8 mouse cellular contexts compared by ENCODE assay signal in the genomic region with DNA sequence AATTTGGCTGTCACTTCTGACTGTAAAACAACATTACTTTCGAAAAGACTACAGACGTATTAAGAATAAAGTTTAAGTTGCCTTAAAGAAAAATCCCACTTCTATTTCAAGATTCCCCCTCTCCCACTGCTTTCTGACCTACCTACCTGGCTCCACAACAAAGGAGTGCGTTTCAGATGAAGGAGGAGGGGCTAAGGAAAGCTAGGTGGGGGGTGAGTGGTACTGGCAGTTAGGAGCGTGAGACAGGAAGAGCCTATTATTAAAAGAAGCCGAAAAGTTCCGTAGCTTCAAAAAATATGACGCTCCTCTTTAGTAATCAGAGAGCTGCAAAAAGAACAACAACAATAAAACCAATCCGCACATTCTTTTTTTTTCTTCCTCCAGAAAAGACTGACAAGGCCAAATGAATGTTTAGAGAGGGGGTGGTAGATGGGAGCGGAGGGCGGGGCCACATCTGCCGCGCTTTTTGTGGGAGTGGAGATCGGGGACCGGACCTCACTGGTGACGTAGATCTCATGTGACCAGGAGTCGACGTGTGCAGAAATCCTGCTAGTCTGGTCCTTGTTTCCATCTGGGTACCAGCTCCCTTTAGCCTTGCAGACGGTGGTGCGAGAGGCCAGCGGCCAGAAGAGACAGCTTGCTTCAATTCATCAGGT. TPM values are rescaled to one million over a fixed set of nuclear protein-coding genes. Genes with fewer than 3 reads are reported as not detected.
DNase-seq lines count a peak whose midpoint lies in the region; ATAC-seq and TF ChIP-seq lines count a peak whose summit lies in the region.

Gene Tceal9, plus strand, starts transcription at position 506 of the 656 bp plus-strand sequence.

- peaks cover 8% of the 10 kb centered on the region for H3K36me3 ChIP-seq in forebrain, embryonic 12.5 days (replicated peaks)
- H3K36me3 ChIP-seq in heart, postnatal 0 days (replicated peaks; ENCODE audit: control insufficient read depth, insufficient read depth, low read length), result 0 out of 2 replicates have a peak, but pooled peaks cover 4% of the 10 kb centered on the region
- no peaks in the 10 kb centered on the region; the same call in 1 of the 2 replicates for H3K36me3 ChIP-seq in liver, embryonic 16.5 days (ENCODE audit: control insufficient read depth, insufficient read depth)
- H3K36me3 ChIP-seq in neural tube, embryonic 13.5 days, result no peaks in the 10 kb centered on the region
- H3K36me3 ChIP-seq in testis, adult 2 months (ENCODE audit: control insufficient read depth, insufficient read depth, low read length), result no peaks in the 10 kb centered on the region

- TF ChIP-seq CTCF in heart, postnatal 0 days (IDR thresholded peaks at IDR 0.05; ENCODE audit: low read depth), result no peak
- TF ChIP-seq CTCF in testis, adult 2 months (IDR thresholded peaks at IDR 0.05; ENCODE audit: control insufficient read depth, insufficient read depth, insufficient replicate concordance, low read depth, low read length), result no peak

- H3K4me1 ChIP-seq in forebrain, embryonic 12.5 days, result 0 out of 2 replicates have a peak, but pooled peaks cover 2% of the 10 kb centered on the region
- no peaks in the 10 kb centered on the region for H3K4me1 ChIP-seq in heart, postnatal 0 days (ENCODE audit: control insufficient read depth, insufficient read depth)
- H3K4me1 ChIP-seq in liver, embryonic 16.5 days (ENCODE audit: control insufficient read depth, low read depth, low read length), result no peaks in the 10 kb centered on the region; the same call in 1 of the 2 replicates
- H3K4me1 ChIP-seq in neural tube, embryonic 13.5 days (replicated peaks), result 0 out of 2 replicates have a peak, but pooled peaks cover 8% of the 10 kb centered on the region
- H3K4me1 ChIP-seq in testis, adult 2 months (ENCODE audit: control insufficient read depth, insufficient read depth, low read length), result no peaks in the 10 kb centered on the region

- TF ChIP-seq POLR2A in testis, adult 2 months (IDR thresholded peaks at IDR 0.05; ENCODE audit: control insufficient read depth, low read depth, low read length), result peak; percentile 57; the same call in 1 of the 2 replicates

- peak within 1 kb of the TSS; percentile 70 for H3K27ac ChIP-seq in forebrain, embryonic 12.5 days
- H3K27ac ChIP-seq in heart, postnatal 0 days (ENCODE audit: low read depth), result peak within 1 kb of the TSS; percentile 84
- peak within 1 kb of the TSS; percentile 72 for H3K27ac ChIP-seq in liver, embryonic 16.5 days (ENCODE audit: low read length)
- peak within 1 kb of the TSS; percentile 87 for H3K27ac ChIP-seq in neural tube, embryonic 13.5 days (replicated peaks)
- peak within 1 kb of the TSS; percentile 73 for H3K27ac ChIP-seq in testis, adult 2 months (ENCODE audit: control insufficient read depth, insufficient read depth, low read depth, low read length)

- H3K9ac ChIP-seq in forebrain, embryonic 12.5 days, result peak within 1 kb of the TSS; percentile 68
- H3K9ac ChIP-seq in heart, postnatal 0 days (replicated peaks; ENCODE audit: low read depth, low read length), result peak within 1 kb of the TSS; percentile 69
- H3K9ac ChIP-seq in liver, embryonic 16.5 days (ENCODE audit: low read depth, low read length), result peak within 1 kb of the TSS; percentile 67
- peak within 1 kb of the TSS; percentile 79 for H3K9ac ChIP-seq in neural tube, embryonic 13.5 days

- no peak for TF ChIP-seq EP300 in heart, postnatal 0 days (IDR thresholded peaks at IDR 0.05; ENCODE audit: low read depth)

- peak within 1 kb of the TSS; percentile 52 for H3K4me2 ChIP-seq in forebrain, embryonic 12.5 days
- peak within 1 kb of the TSS; percentile 68 for H3K4me2 ChIP-seq in heart, postnatal 0 days (ENCODE audit: low read depth, low read length)
- H3K4me2 ChIP-seq in liver, embryonic 16.5 days (ENCODE audit: low read depth, low read length), result peak within 1 kb of the TSS; percentile 75
- peak within 1 kb of the TSS; percentile 54 for H3K4me2 ChIP-seq in neural tube, embryonic 13.5 days

- no peaks in the 10 kb centered on the region for H3K9me3 ChIP-seq in forebrain, embryonic 12.5 days
- no peaks in the 10 kb centered on the region for H3K9me3 ChIP-seq in heart, postnatal 0 days (replicated peaks; ENCODE audit: control insufficient read depth, low read length)
- H3K9me3 ChIP-seq in liver, embryonic 16.5 days (replicated peaks; ENCODE audit: control insufficient read depth, low read length), result no peaks in the 10 kb centered on the region
- no peaks in the 10 kb centered on the region for H3K9me3 ChIP-seq in neural tube, embryonic 13.5 days

- no peaks in the 10 kb centered on the region for H3K27me3 ChIP-seq in forebrain, embryonic 12.5 days
- H3K27me3 ChIP-seq in heart, postnatal 0 days (ENCODE audit: control insufficient read depth, insufficient read depth, low read length), result no peaks in the 10 kb centered on the region
- H3K27me3 ChIP-seq in liver, embryonic 16.5 days (ENCODE audit: control insufficient read depth, insufficient read depth, low read depth, low read length), result no peaks in the 10 kb centered on the region
- no peaks in the 10 kb centered on the region for H3K27me3 ChIP-seq in neural tube, embryonic 13.5 days
- H3K27me3 ChIP-seq in testis, adult 2 months (ENCODE audit: control insufficient read depth, insufficient read depth, low read length), result no peaks in the 10 kb centered on the region

- DNase-seq in CD8-positive naive resting alpha-beta T cell, adult 2 months (ENCODE audit: low read depth in 2 of 2, low spot score in 2 of 2), result peak; percentile 15 to 37
- DNase-seq in c-Kit-positive CD71-positive TER-119-negative erythroid progenitor cells, embryonic 14.5 days (ENCODE audit: low read depth), result peak; percentile 76
- DNase-seq in heart, postnatal 0 days (ENCODE audit: low spot score), result peak; percentile 84
- peak; percentile 81 to 87 for DNase-seq in kidney, postnatal 4 days

- ATAC-seq in forebrain, embryonic 12.5 days (ENCODE audit: low FRiP score), result peak; percentile 95
- ATAC-seq in heart, postnatal 0 days (ENCODE audit: insufficient read depth, low read depth), result peak; percentile 92
- peak; percentile 93 for ATAC-seq in liver, embryonic 16.5 days (ENCODE audit: low read depth)
- peak; percentile 96 for ATAC-seq in neural tube, embryonic 13.5 days (ENCODE audit: low read depth)

- peak within 1 kb of the TSS; percentile 52 for H3K4me3 ChIP-seq in forebrain, embryonic 12.5 days (replicated peaks)
- H3K4me3 ChIP-seq in heart, postnatal 0 days (ENCODE audit: low read depth, low read length), result peak within 1 kb of the TSS; percentile 66
- H3K4me3 ChIP-seq in liver, embryonic 16.5 days (ENCODE audit: low read depth, low read length), result peak within 1 kb of the TSS; percentile 67
- H3K4me3 ChIP-seq in neural tube, embryonic 13.5 days, result peak within 1 kb of the TSS; percentile 59
- peak within 1 kb of the TSS; percentile 85 for H3K4me3 ChIP-seq in testis, adult 2 months (ENCODE audit: control insufficient read depth, low read depth, low read length)

- WGBS in forebrain, embryonic 12.5 days, result 14% methylated on average over 20 of the region's 20 CpGs
- 21% methylated on average over 20 of the region's 20 CpGs for WGBS in heart, postnatal 0 days
- 26% methylated on average over 20 of the region's 20 CpGs for WGBS in liver, embryonic 16.5 days (ENCODE audit: insufficient replicate concordance)
- WGBS in neural tube, embryonic 13.5 days, result 25% methylated on average over 20 of the region's 20 CpGs

RNA-seq across cellular contexts. Expression of gene Tceal9, which starts in this region (rescaled TPM):
- polyA plus RNA-seq in forebrain, embryonic 12.5 days (2016; fragmentation: Nextera tagmentation; extraction: Ambion mirVana), result 411 and 412 TPM in 2 replicates
- total RNA-seq in heart, postnatal 0 days (2014; rRNA removed; ENCODE audit: low replicate concordance), result 216 and 228 TPM in 2 replicates
- 284 and 306 TPM in 2 replicates for polyA plus RNA-seq in heart, postnatal 0 days (2015; fragmentation: Nextera tagmentation; extraction: Ambion mirVana)
- 234 and 259 TPM in 2 replicates for polyA plus RNA-seq in liver, embryonic 16.5 days (2015; fragmentation: Nextera tagmentation; extraction: Ambion mirVana)
- 303 and 387 TPM in 2 replicates for polyA plus RNA-seq in neural tube, embryonic 13.5 days (2015; fragmentation: Nextera tagmentation; extraction: Ambion mirVana)
- polyA plus RNA-seq in testis, adult 2 months (2012; rRNA removed), result 7.4 and 9.7 TPM in 2 replicates

Comparison
In these comparisons a context has a peak if more than half of its experiments do, and no peak if none do; other contexts are left out.
1. Peak in every context shown above with its lines: DNase-seq, ATAC-seq, H3K4me3 ChIP-seq and H3K27ac ChIP-seq.
2. RNA of gene Tceal9 (polyA plus RNA-seq): 411 to 412 TPM in forebrain, embryonic 12.5 days, 303 to 387 TPM in neural tube, embryonic 13.5 days, 284 to 306 TPM in heart, postnatal 0 days and 234 to 259 TPM in liver, embryonic 16.5 days; 7.4 to 9.7 TPM in testis, adult 2 months; every median in the first group is over 10 times any median in the second.
3. DNase-seq: peak in every context shown above with its lines; median percentile 84 in heart, postnatal 0 days; 84 in kidney, postnatal 4 days; 76 in c-Kit-positive CD71-positive TER-119-negative erythroid progenitor cells, embryonic 14.5 days; 26 in CD8-positive naive resting alpha-beta T cell, adult 2 months.